Mouse (Mus musculus): ENCODE measurements around the gene Gm14288. TPM values are rescaled to one million over a fixed set of nuclear protein-coding genes. Genes with fewer than 3 reads are reported as not detected.
"Not testable (repeated sequence)": the region's sequence is repeated elsewhere in the genome, so short reads cannot be mapped to it uniquely, and the experiment has no call there.

The Gm14288 gene
- total RNA-seq (2021): 1 to 10 TPM in 1 of 2 experiments, not detected in 1; 2.9 TPM
- long read RNA-seq, experiment 1, partial matches to known transcripts: 0 of 4 reads
- long read RNA-seq, experiment 1, other reads (novel, unspliced or antisense): 3 of 4 reads
- long read RNA-seq, experiment 2, transcript Gm14288-201 (3 exons, 3,438 nt): major isoform, 6 of 7 reads
- long read RNA-seq, experiment 2, partial matches to known transcripts: 0 of 7 reads
- long read RNA-seq, experiment 2, other reads (novel, unspliced or antisense): 1 of 7 reads

DNA sequence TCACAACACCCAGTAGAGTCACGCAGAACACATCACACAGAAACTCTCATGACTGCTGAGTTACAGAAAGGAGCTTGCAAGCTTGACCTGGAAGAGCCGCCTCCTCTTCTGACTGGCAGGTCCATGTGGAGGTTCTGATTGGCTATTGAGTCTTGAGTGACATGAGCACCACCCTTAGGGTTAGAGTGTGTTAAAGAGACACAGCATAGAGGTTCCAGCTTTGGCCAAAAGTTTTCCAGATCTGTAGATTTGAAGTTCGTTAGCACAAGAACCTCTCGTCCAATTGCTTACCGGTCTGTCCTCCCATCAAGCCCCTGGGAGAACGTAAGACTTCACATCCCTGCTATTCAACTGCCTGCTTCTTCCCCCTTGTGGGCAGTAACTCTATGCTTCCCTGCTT, at the start of gene Gm14288:
Gene Gm14288, minus strand, starts transcription at position 101 of the 400 bp plus-strand sequence.
- intact Hi-C loops (cut with DNase I); H3K27ac ChIP-seq; DNase-seq (ENCODE audit: extremely low spot score in 1 of 2, low spot score in 2 of 2); H3K4me3 ChIP-seq: not testable (repeated sequence)

- H3K27ac ChIP-seq; DNase-seq (ENCODE audit: extremely low spot score in 1 of 2, low spot score in 2 of 2); H3K4me3 ChIP-seq; intact Hi-C loops (cut with DNase I): not testable (repeated sequence)
Observed at GRCm38 (mm10) chr2:175741237-175741636, 59.7 kb downstream of the Gm14288 start, which contains the start of gene Gm2007. Gm2007 (plus strand) TSS chr2:175741537.

Other genes starting within 250 kb of the Gm14288 start
- gene Gm11007, start 157.1 kb downstream of the Gm14288 start, total RNA-seq (2021): not detected
- not detected for gene Zfp969, start 97.4 kb downstream of the Gm14288 start, total RNA-seq (2021)
- not detected for gene Gm2007, start 59.6 kb downstream of the Gm14288 start, total RNA-seq (2021)
- 10 to 100 TPM; 48.2 to 54.7 TPM for gene Gm6710, start 68.1 kb upstream of the Gm14288 start, total RNA-seq (2021)
- 1 to 10 TPM; 6.9 to 7.4 TPM for gene Zfp966, start 130.0 kb upstream of the Gm14288 start, total RNA-seq (2021)
- gene Gm2026, start 164.2 kb upstream of the Gm14288 start, total RNA-seq (2021): 10 to 100 TPM; 47.3 to 47.7 TPM